18 mouse cellular contexts compared by ENCODE assay signal in the genomic region with DNA sequence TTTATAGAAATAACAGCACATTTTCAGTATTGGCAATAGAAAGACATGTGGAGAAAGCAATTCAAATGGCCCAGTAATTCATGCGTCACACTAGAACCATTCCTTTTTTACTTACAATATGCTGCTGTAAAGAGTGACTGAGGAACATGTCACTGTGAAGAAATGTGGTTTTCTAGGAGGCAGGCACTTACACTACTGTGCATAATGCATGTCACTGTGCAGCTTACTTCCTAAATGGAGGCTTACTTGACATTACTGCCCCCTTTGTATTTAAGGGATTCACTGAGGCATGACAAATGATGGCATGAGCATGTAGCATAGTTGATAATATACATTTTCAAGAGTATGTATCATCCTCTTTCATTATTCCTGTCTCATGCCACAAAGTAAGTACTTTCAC.
"Had no signal": no experiment of that assay in that cellular context is flagged by ENCODE, and none has a peak within 500 bp of the region (broad histone marks: within the 10 kb centered on the region; RNA-seq: fewer than 3 reads in every experiment).

No protein-coding gene starts in this region.

- H3K36me3 ChIP-seq: limb, embryonic 12.5 days; liver, embryonic 13.5 days; lung, embryonic 15.5 days had no signal

- H3K27me3 ChIP-seq: limb, embryonic 12.5 days; liver, embryonic 13.5 days; lung, embryonic 15.5 days; megakaryocyte, embryonic 14.5 days had no signal

- H3K4me2 ChIP-seq: limb, embryonic 12.5 days; liver, embryonic 13.5 days; lung, embryonic 15.5 days had no signal

- H3K27ac ChIP-seq: layer of hippocampus, adult 2 months; limb, embryonic 12.5 days; liver, embryonic 13.5 days; lung, embryonic 15.5 days; macrophage had no signal

- H3K4me3 ChIP-seq: layer of hippocampus, adult 2 months; limb, embryonic 12.5 days; liver, embryonic 13.5 days; lung, embryonic 15.5 days; megakaryocyte, embryonic 14.5 days; myocyte had no signal

- H3K9me3 ChIP-seq: limb, embryonic 12.5 days; liver, embryonic 13.5 days; lung, embryonic 15.5 days; megakaryocyte, embryonic 14.5 days had no signal

- DNase-seq: kidney, adult 18-20 months; kidney, postnatal 10 days; kidney, postnatal 4 days; liver; liver, embryonic 13.5 days; liver, postnatal 0 days; lung, postnatal 14 days; midbrain, embryonic 14.5 days; right cerebral cortex, postnatal 4 days; spleen, adult 18-20 months; thymus, adult 18-20 months; thymus, postnatal 14 days had no signal

- H3K4me1 ChIP-seq: limb, embryonic 12.5 days; liver, embryonic 13.5 days; lung, embryonic 15.5 days; megakaryocyte, embryonic 14.5 days had no signal

- ATAC-seq: liver, postnatal 0 days had no signal

- H3K9ac ChIP-seq: limb, embryonic 12.5 days; liver, embryonic 13.5 days; liver, postnatal 0 days; lung, embryonic 15.5 days had no signal
